Mouse (Mus musculus) C2C12 (cell line): Measurements from ENCODE around the gene Klc2. TPM values are rescaled to one million over a fixed set of nuclear protein-coding genes. Genes with fewer than 3 reads are reported as not detected.
A peak's percentile ranks its signal among the peaks of the same experiment; 100 is the strongest.

ENCODE experiments used
- H3K27me3 ChIP-seq: one replicate; pipeline ENCODE4 v1.6.1; 2011; ENCODE audit not compliant: control insufficient read depth, insufficient read depth, insufficient read length
- H3K36me3 ChIP-seq: one replicate; pipeline ENCODE4 v1.6.1; 2011; ENCODE audit not compliant: control insufficient read depth, insufficient read depth
- H3K4me3 ChIP-seq: one replicate; pipeline ENCODE4 v1.5.1; 2011; ENCODE audit warnings: mild to moderate bottlenecking, control low read depth; ENCODE audit not compliant: poor library complexity, insufficient read depth, severe bottlenecking
- H3K79me2 ChIP-seq: one replicate; pipeline ENCODE4 v1.6.1; 2011; ENCODE audit not compliant: control insufficient read depth, insufficient read depth
- H3K79me3 ChIP-seq: one replicate; pipeline ENCODE4 v1.6.1; 2011; ENCODE audit warnings: low read depth, control low read depth
- H3ac ChIP-seq: one replicate; pipeline ENCODE3; 2011; ENCODE audit warnings: low read depth; ENCODE audit not compliant: control insufficient read depth, insufficient read length
- CEBPB ChIP-seq: IDR thresholded peaks from one replicate; pipeline ENCODE4 v1.6.1; 2011; ENCODE audit warnings: low read depth, mild to moderate bottlenecking, control low read depth, moderate library complexity
- CTCF ChIP-seq: IDR thresholded peaks from one replicate; pipeline ENCODE4 v1.5.1; 2011; ENCODE audit not compliant: control insufficient read depth, insufficient read depth, insufficient read length
- FOSL1 ChIP-seq: IDR thresholded peaks from one replicate; pipeline ENCODE4 v1.8.0; 2011; ENCODE audit warnings: mild to moderate bottlenecking, low read length; ENCODE audit not compliant: poor library complexity, insufficient read depth, severe bottlenecking
- MAX ChIP-seq: IDR thresholded peaks from one replicate; pipeline ENCODE4 v1.6.1; 2011; ENCODE audit warnings: mild to moderate bottlenecking, control low read depth
- MYOD1 ChIP-seq: IDR thresholded peaks from one replicate; pipeline ENCODE4 v1.6.1; 2011; ENCODE audit warnings: low read depth; ENCODE audit not compliant: control insufficient read depth, insufficient read length
- MYOG ChIP-seq: IDR thresholded peaks from one replicate; pipeline ENCODE4 v1.6.1; 2011; ENCODE audit not compliant: control insufficient read depth, insufficient read length; ENCODE audit errors: extremely low read depth
- USF1 ChIP-seq: IDR thresholded peaks from one replicate; pipeline ENCODE4 v1.6.1; 2011; ENCODE audit warnings: low read depth, mild to moderate bottlenecking, control low read depth, moderate library complexity
- polyA plus RNA-seq: library from polyadenylated mRNA; unstranded; fragments of >200 nt; fragmentation: generic; extraction: Trizol; gene quantifications from one replicate; pipeline ENCODE4 v1.2.1, GENCODE M21; 2012; ENCODE audit warnings: missing spikeins

Klc2 gene
- polyA plus RNA-seq, 1 experiment: 30.5 TPM

DNA sequence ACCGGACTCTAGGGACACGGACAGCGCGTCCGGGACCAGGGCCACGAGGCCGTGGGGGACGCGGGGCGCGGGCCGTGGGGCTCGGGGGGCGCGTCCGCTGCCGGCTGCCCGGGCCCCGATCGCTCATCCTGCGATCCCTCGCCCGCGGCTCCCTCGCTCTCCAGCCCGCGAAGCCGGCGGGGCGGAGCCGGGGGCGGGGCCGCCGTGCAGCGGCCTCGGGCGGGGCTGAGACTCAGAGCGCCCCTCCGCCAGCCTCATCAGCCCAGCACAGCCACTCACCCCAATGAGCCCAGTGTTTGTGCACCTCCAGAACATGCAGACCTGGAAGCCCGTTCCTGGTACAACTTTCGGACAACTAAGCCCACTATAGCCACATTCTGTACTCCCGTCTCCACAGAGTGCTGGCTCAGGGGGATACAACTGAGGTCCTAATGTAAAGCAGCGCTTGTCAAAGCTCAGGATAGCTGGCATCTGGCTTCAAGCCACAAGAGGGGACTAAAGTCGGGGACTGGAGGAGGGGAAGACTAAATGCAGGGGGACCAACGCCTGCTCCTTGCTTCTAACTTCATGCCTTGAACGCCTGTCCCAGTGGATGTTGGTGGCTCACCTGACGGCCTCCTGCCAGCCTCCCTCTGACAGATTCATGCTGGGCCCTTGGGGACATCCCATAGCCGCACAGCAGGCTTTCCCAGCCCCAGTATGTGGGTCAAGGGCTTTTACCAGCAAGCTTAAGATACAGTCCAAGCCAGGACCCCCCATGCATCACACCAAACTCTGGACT, 19.8 kb downstream of the Klc2 start, which contains the start of gene Cnih2:
TSS of gene Cnih2 (minus strand) at position 159 of the 781 bp plus-strand sequence.
- no peak within 1 kb of the TSS for H3K4me3 ChIP-seq
- no peaks in the 10 kb centered on the region for H3K27me3 ChIP-seq
- H3K36me3 ChIP-seq: peaks cover 26% of the 10 kb centered on the region
- peak within 1 kb of the TSS; percentile 69 for H3ac ChIP-seq
- H3K79me3 ChIP-seq: no peaks in the 10 kb centered on the region
- TF ChIP-seq MAX (no peak), USF1 (no peak), MYOD1 (no peak), MYOG (no peak), FOSL1 (no peak), CEBPB (no peak), CTCF (no peak)
- no peaks in the 10 kb centered on the region for H3K79me2 ChIP-seq

DNA sequence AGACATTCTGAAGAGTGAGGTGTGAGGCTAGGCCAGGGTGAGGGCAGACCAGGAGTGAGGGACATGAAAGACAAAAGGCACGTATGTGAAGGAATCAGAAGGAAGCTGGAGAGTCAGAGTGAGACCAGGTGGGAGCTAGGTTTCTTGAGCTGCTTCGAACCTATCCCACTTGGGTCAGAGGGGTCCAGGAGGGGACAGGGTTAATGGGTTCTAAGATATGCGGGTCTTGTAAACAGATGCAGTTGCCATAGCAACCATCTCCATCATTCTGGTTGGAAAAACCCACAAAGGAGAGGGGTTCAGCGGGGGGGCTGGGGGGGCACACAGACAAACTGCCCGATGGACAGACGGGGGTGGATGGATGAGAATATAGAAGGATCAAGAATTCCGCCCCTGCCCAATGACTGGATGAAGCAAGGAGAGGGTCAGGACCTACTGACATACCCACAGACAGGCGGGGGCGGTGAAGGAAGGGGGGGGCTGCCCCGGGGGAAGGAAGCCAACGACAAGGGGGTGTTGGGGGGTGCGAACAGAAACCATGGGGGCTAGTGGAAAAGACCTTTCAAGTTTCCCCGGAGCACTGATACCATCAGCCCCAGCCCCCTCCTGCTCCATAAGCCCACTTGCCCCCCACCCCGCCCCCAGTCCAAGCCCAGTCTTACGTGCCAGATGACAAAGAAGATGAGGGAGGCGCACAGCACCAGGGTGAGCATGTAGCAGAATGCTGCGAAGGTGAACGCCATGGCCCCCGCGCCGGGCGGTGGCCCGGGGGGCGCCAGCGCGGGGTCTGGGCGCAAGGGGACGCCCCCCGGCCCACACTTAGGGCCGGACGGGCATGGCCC, 20.6 kb downstream of the Klc2 start:
- H3ac ChIP-seq: peak overlapping the region; percentile 69
- TF ChIP-seq FOSL1 (no peak), MYOD1 (no peak), USF1 (no peak), MYOG (no peak), CTCF (no peak), CEBPB (no peak), MAX (no peak)
- H3K36me3 ChIP-seq: peaks cover 18% of the 10 kb centered on the region
- H3K4me3 ChIP-seq: no peak overlapping the region
- H3K79me3 ChIP-seq: no peaks in the 10 kb centered on the region
- H3K79me2 ChIP-seq: no peaks in the 10 kb centered on the region
- no peaks in the 10 kb centered on the region for H3K27me3 ChIP-seq

DNA sequence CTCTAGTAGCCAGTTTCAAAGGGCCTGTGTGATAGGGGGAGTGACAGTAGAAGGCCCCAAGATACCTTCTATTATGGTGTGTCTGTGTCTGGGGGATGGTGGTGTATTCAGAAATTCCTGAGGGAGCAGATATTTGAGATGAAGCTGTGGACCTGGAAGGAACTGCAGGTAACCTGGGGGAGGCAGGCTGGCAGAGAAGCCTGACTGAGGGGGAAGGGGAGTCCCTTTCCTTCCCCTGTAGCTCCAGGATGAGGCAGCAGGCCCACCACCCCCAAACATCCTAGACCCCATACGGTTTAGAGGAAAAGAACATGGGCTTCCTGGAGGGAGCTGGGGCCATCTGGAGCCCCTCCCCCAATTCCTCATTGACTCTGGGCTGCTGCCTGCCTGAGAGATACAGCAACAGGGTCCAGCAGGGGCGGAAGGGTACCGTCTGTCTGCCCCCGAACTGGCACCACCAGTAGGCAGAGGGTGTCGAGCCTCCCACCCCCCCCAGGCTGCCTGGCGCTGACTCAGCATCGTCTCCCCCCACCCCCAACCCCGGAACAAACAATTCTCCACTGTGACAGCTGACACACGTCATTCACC, 22.4 kb downstream of the Klc2 start:
- no peak overlapping the region for H3K4me3 ChIP-seq
- TF ChIP-seq USF1 (no peak), MAX (no peak), FOSL1 (no peak), CTCF (no peak), MYOD1 (no peak), CEBPB (no peak), MYOG (no peak)
- H3K36me3 ChIP-seq: no peaks in the 10 kb centered on the region
- no peaks in the 10 kb centered on the region for H3K27me3 ChIP-seq
- no peak overlapping the region for H3ac ChIP-seq
- H3K79me3 ChIP-seq: no peaks in the 10 kb centered on the region
- H3K79me2 ChIP-seq: no peaks in the 10 kb centered on the region

DNA sequence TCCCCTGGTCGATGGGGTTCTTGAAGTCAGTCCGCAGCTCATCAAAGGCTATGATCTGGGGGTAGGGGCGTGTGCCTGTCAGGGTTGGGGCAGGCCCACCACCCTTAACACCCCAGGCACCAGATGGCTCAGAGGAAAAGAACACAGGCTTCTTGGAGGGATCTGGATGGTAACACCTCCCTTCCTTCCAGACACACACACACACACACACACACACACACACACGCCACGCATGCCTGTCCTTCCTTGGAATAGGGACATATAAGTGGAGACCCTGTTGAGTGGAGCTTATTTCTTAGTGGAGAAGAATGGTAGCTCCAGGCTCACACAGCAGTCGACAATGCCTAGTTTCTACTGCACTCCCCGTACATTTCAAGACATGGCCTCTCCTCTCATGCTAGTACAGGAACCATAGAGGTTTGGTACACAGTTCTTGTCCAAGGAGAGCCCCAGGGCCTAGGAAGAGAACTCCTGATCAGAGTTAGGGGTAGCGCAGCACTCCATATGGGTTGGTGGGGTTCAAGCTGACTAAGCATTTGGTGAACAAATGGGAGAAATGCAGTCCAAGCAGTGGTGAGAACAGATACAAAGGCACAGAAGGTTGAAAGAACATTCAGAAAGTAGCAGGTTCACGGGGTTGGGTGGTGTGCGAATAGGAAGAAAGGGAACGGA, 23.5 kb downstream of the Klc2 start:
- H3K27me3 ChIP-seq: no peaks in the 10 kb centered on the region
- no peak for TF ChIP-seq MAX
- no peak for TF ChIP-seq CEBPB
- no peak for TF ChIP-seq MYOD1
- TF ChIP-seq CTCF: no peak
- TF ChIP-seq MYOG: no peak
- no peak for TF ChIP-seq FOSL1
- TF ChIP-seq USF1: no peak
- H3K4me3 ChIP-seq: no peak overlapping the region
- H3K79me3 ChIP-seq: no peaks in the 10 kb centered on the region
- H3K36me3 ChIP-seq: no peaks in the 10 kb centered on the region
- no peak overlapping the region for H3ac ChIP-seq
- no peaks in the 10 kb centered on the region for H3K79me2 ChIP-seq

DNA sequence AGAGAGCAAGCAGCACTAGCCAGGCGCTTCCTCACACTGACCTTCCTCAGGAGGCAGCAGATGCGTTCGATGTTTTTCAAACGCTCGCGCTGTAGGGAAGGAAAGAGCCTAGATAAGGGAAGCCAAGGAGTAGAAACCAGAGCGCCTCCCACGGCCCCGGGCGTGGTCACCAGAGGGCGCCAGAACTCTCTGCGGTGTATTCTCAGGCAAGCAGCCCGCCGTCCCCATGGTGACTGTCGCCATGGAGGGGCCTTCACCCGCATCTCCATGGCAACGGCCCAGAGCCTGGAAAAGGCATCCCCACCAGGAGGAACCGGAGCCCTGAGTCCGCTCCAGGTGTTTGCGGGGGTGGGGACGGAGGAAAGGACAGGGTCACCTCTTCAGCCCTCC, 24.1 kb downstream of the Klc2 start:
- no peak overlapping the region for H3K4me3 ChIP-seq

More for the DNA sequence above, 24.1 kb downstream of the Klc2 start:
- H3ac ChIP-seq: no peak overlapping the region
- H3K27me3 ChIP-seq: no peaks in the 10 kb centered on the region
- no peak for TF ChIP-seq FOSL1
- peak; percentile 75 for TF ChIP-seq CTCF
- H3K36me3 ChIP-seq: peaks cover 3% of the 10 kb centered on the region
- no peaks in the 10 kb centered on the region for H3K79me3 ChIP-seq
- H3K79me2 ChIP-seq: peaks cover 6% of the 10 kb centered on the region
